Mouse (Mus musculus) CH12.LX (cell line): ENCODE results near the gene Psmd11. TPM values are rescaled to one million over a fixed set of nuclear protein-coding genes. Genes with fewer than 3 reads are reported as not detected.

ENCODE experiments used
- DNase-seq: peaks from one replicate; pipeline ENCODE4 v3.0.0-alpha.2; 2013; ENCODE audit errors: extremely low read depth
- H3K27ac ChIP-seq: 2 replicates; pipeline ENCODE4 v1.5.1; 2012; ENCODE audit warnings: low read depth, mild to moderate bottlenecking, control low read depth, moderate library complexity; ENCODE audit not compliant: insufficient read depth
- H3K27me3 ChIP-seq: replicated peaks from 2 replicates; pipeline ENCODE3; 2012; ENCODE audit warnings: inconsistent platforms
- H3K36me3 ChIP-seq, 2 experiments: replicated peaks in 1 of 2; 2 replicates each; pipeline versions ENCODE3 to v1.6.1; 2012; ENCODE audit warnings: inconsistent platforms in 1 of 2, low read length in 1 of 2, mild to moderate bottlenecking in 1 of 2, mixed read lengths in 1 of 2, moderate library complexity in 1 of 2; ENCODE audit not compliant: control insufficient read depth in 1 of 2, insufficient read depth in 1 of 2
- H3K4me1 ChIP-seq, 2 experiments: 2 replicates each; pipeline ENCODE4 v1.6.1; 2012; ENCODE audit warnings: inconsistent platforms in 1 of 2, moderate library complexity in 1 of 2; ENCODE audit not compliant: insufficient read depth in 2 of 2, control insufficient read depth in 1 of 2
- H3K4me2 ChIP-seq: 2 replicates; pipeline ENCODE4 v1.6.1; 2012; ENCODE audit warnings: low read depth, mild to moderate bottlenecking, control low read depth; ENCODE audit not compliant: poor library complexity, insufficient read depth, severe bottlenecking
- H3K4me3 ChIP-seq, 3 experiments: fragments of 150-350 bp in 1 of 3; sonication (generic) in 1 of 3; replicated peaks in 1 of 3; 2 replicates each; pipeline versions ENCODE3 to v1.5.1; 2011 to 2012; ENCODE audit warnings: low read depth in 2 of 3, low read length in 2 of 3, mild to moderate bottlenecking in 2 of 3, moderate library complexity in 2 of 3, control low read depth in 1 of 3, improper control_type of control experiment in 1 of 3, inconsistent platforms in 1 of 3, mixed read lengths in 1 of 3; ENCODE audit not compliant: poor library complexity in 1 of 3
- H3K79me2 ChIP-seq: replicated peaks from 2 replicates; pipeline ENCODE4 v1.6.1; 2012; ENCODE audit warnings: mild to moderate bottlenecking, moderate library complexity; ENCODE audit not compliant: control insufficient read depth, poor library complexity, insufficient read depth, severe bottlenecking; ENCODE audit errors: extremely low read depth
- H3K9ac ChIP-seq: 2 replicates; pipeline ENCODE4 v1.6.1; 2012; ENCODE audit warnings: low read depth, mild to moderate bottlenecking, control low read depth, moderate library complexity; ENCODE audit not compliant: insufficient read depth
- H3K9me3 ChIP-seq: replicated peaks from 2 replicates; pipeline ENCODE3; 2012; ENCODE audit warnings: low read length, inconsistent platforms, mixed read lengths
- BHLHE40 ChIP-seq: IDR thresholded peaks from 2 replicates; pipeline ENCODE4 v1.6.1; 2011; ENCODE audit warnings: mild to moderate bottlenecking, low read depth, low read length, improper control_type of control experiment
- CHD2 ChIP-seq: IDR thresholded peaks from 2 replicates; pipeline ENCODE4 v1.6.1; 2011; ENCODE audit warnings: low read length, improper control_type of control experiment
- CTCF ChIP-seq, 2 experiments: IDR thresholded peaks in 1 of 2; conservative IDR thresholded peaks in 1 of 2; 2 replicates each; pipeline ENCODE4 v1.5.1; 2011 to 2012; ENCODE audit warnings: low read depth in 2 of 2, low read length in 2 of 2, improper control_type of control experiment in 1 of 2, inconsistent platforms in 1 of 2, mild to moderate bottlenecking in 1 of 2, moderate library complexity in 1 of 2
- ELF1 ChIP-seq: IDR thresholded peaks from 2 replicates; pipeline ENCODE4 v1.6.1; 2014; ENCODE audit warnings: low read depth, mild to moderate bottlenecking, inconsistent platforms, low read length, improper control_type of control experiment
- ETS1 ChIP-seq: conservative IDR thresholded peaks from 2 replicates; pipeline ENCODE4 v1.6.1; 2012; ENCODE audit warnings: low read depth, mild to moderate bottlenecking, inconsistent platforms, low read length, improper control_type of control experiment, moderate library complexity
- GABPA ChIP-seq: IDR thresholded peaks from 2 replicates; pipeline ENCODE4 v1.6.1; 2012; ENCODE audit warnings: low read depth, low read length, improper control_type of control experiment, inconsistent platforms; ENCODE audit not compliant: insufficient replicate concordance
- HCFC1 ChIP-seq: IDR thresholded peaks from 2 replicates; pipeline ENCODE4 v1.6.1; 2012; ENCODE audit warnings: low read depth, mild to moderate bottlenecking, inconsistent platforms, low read length, improper control_type of control experiment
- IRF4 ChIP-seq: IDR thresholded peaks from 2 replicates; pipeline ENCODE4 v1.6.1; 2014; ENCODE audit warnings: low read depth, mild to moderate bottlenecking, inconsistent platforms, low read length, improper control_type of control experiment
- JUN ChIP-seq: IDR thresholded peaks from 2 replicates; pipeline ENCODE4 v1.6.1; 2011; ENCODE audit warnings: low read depth, mild to moderate bottlenecking, low read length, improper control_type of control experiment, moderate library complexity; ENCODE audit not compliant: insufficient read depth
- JUND ChIP-seq: conservative IDR thresholded peaks from 2 replicates; pipeline ENCODE4 v1.6.1; 2011; ENCODE audit warnings: low read depth, low read length, improper control_type of control experiment
- MAFK ChIP-seq: IDR thresholded peaks from 2 replicates; pipeline ENCODE4 v1.6.1; 2011; ENCODE audit warnings: low read length, improper control_type of control experiment; ENCODE audit not compliant: insufficient replicate concordance
- MAX ChIP-seq: IDR thresholded peaks from 2 replicates; pipeline ENCODE4 v1.6.1; 2011; ENCODE audit warnings: low read length, improper control_type of control experiment
- MAZ ChIP-seq: IDR thresholded peaks from 2 replicates; pipeline ENCODE4 v1.6.1; 2012; ENCODE audit warnings: low read depth, mild to moderate bottlenecking, inconsistent platforms, low read length, improper control_type of control experiment, moderate library complexity
- MEF2A ChIP-seq: IDR thresholded peaks from 2 replicates; pipeline ENCODE4 v1.6.1; 2014; ENCODE audit warnings: low read depth, mild to moderate bottlenecking, inconsistent platforms, low read length, improper control_type of control experiment, borderline replicate concordance
- MXI1 ChIP-seq: IDR thresholded peaks from 2 replicates; pipeline ENCODE4 v1.6.1; 2011; ENCODE audit warnings: mild to moderate bottlenecking, low read depth, low read length, improper control_type of control experiment
- MYC ChIP-seq: IDR thresholded peaks from 2 replicates; pipeline ENCODE4 v1.6.1; 2011; ENCODE audit warnings: low read depth, mild to moderate bottlenecking, improper control_type of control experiment, low read length
- NELFE ChIP-seq: IDR thresholded peaks from 2 replicates; pipeline ENCODE4 v1.6.1; 2011; ENCODE audit warnings: low read depth, low read length, improper control_type of control experiment
- NRF1 ChIP-seq: IDR thresholded peaks from 2 replicates; pipeline ENCODE4 v1.6.1; 2014; ENCODE audit warnings: low read depth, mild to moderate bottlenecking, inconsistent platforms, low read length, improper control_type of control experiment, moderate library complexity
- POLR2A ChIP-seq: IDR thresholded peaks from 2 replicates; pipeline ENCODE4 v1.6.1; 2011; ENCODE audit warnings: low read depth, mild to moderate bottlenecking, improper control_type of control experiment, low read length
- POLR2AphosphoS2 ChIP-seq: IDR thresholded peaks from 2 replicates; pipeline ENCODE4 v1.6.1; 2011; ENCODE audit warnings: low read depth, low read length, improper control_type of control experiment
- RCOR1 ChIP-seq: conservative IDR thresholded peaks from 2 replicates; pipeline ENCODE4 v1.6.1; 2012; ENCODE audit warnings: low read depth, mild to moderate bottlenecking, inconsistent platforms, low read length, improper control_type of control experiment
- SIN3A ChIP-seq: IDR thresholded peaks from 2 replicates; pipeline ENCODE4 v1.6.1; 2012; ENCODE audit warnings: low read length, improper control_type of control experiment, inconsistent platforms
- SMC3 ChIP-seq: IDR thresholded peaks from 2 replicates; pipeline ENCODE4 v1.6.1; 2011; ENCODE audit warnings: low read depth, low read length, improper control_type of control experiment
- TCF12 ChIP-seq: IDR thresholded peaks from 2 replicates; pipeline ENCODE4 v1.6.1; 2014; ENCODE audit warnings: low read depth, mild to moderate bottlenecking, inconsistent platforms, low read length, improper control_type of control experiment
- UBTF ChIP-seq: IDR thresholded peaks from 2 replicates; pipeline ENCODE4 v1.6.1; 2012; ENCODE audit warnings: low read depth, mild to moderate bottlenecking, inconsistent platforms, low read length, improper control_type of control experiment, moderate library complexity
- USF1 ChIP-seq: IDR thresholded peaks from 2 replicates; pipeline ENCODE4 v1.6.1; 2014; ENCODE audit warnings: low read depth, mild to moderate bottlenecking, inconsistent platforms, low read length, improper control_type of control experiment
- USF2 ChIP-seq: conservative IDR thresholded peaks from 2 replicates; pipeline ENCODE4 v1.6.1; 2011; ENCODE audit warnings: low read depth, low read length, improper control_type of control experiment
- ZMIZ1 ChIP-seq: IDR thresholded peaks from 2 replicates; pipeline ENCODE4 v1.6.1; 2012; ENCODE audit warnings: low read depth, mild to moderate bottlenecking, inconsistent platforms, low read length, improper control_type of control experiment
- ZNF384 ChIP-seq: IDR thresholded peaks from 2 replicates; pipeline ENCODE4 v1.6.1; 2012; ENCODE audit warnings: low read depth, low read length, improper control_type of control experiment, inconsistent platforms
- dilution Hi-C: fragments of 300-500 bp; cut with MboI; formaldehyde crosslinking; loops from 2 replicates; pipeline ENCODE4 v1.14.3; 2020; ENCODE audit warnings: low sequenced_read_pairs; ENCODE audit not compliant: extremely low pct_unique_long_range_greater_than_20kb, extremely low pct_ligation_motif_present
- in situ Hi-C: fragments of 300-500 bp; cut with MboI; formaldehyde crosslinking; loops from 3 replicates; pipeline ENCODE4 v1.14.3; 2019; ENCODE audit warnings: low sequenced_read_pairs, low pct_ligation_motif_present, low pct_unique_long_range_greater_than_20kb, mixed read lengths
- polyA plus RNA-seq: library from polyadenylated mRNA; unstranded; fragments of >175 nt; gene quantifications from 2 replicates; pipeline ENCODE4 v1.2.1, GENCODE M21; 2012; ENCODE audit warnings: low read depth; ENCODE audit not compliant: insufficient read length
- total RNA-seq, 2 experiments: library from RNA; depleted of rRNA; stranded (reverse); fragments of 300-350 nt in 1 of 2; fragments of >200 nt in 1 of 2; gene quantifications; 2 replicates each; pipeline ENCODE4 v1.2.3; 2012 to 2014

Gene Psmd11
- total and polyA plus RNA-seq, 3 experiments: 116 to 191 (median 141) TPM

DNA sequence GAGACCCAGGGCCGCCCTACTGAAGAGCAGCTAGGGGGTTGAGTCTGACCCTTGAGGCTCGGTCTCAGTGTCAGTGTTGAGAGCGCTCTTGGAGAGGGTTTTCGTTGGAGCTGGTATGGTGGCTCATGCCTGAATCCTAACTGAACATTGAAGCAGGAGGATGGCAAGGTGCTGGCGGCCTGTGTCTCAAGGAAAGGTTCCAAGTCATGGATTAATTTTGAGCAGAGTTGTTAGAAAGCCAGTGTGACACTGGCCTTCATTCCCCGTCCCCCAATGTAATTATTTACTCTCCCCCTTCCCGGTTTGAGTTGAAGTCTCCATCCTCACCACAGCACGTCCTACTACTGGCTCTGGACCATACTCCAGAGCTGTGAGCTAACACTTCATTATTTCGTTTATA, 47.1 kb downstream of the Psmd11 start:
- H3K9me3 ChIP-seq: no peaks in the 10 kb centered on the region
- dilution Hi-C loops (no loop called here), in situ Hi-C loops (loop anchor here (5.0 kb wide), 2 partner anchors 82 to 187 kb away; no protein-coding TSS in a partner anchor)
- DNase-seq: no peak
- H3K36me3 ChIP-seq: peaks cover 25 to 74% of the 10 kb centered on the region in 2 experiments
- H3K27me3 ChIP-seq: no peaks in the 10 kb centered on the region
- no peak overlapping the region for H3K9ac ChIP-seq
- H3K4me2 ChIP-seq: no peak overlapping the region
- TF ChIP-seq JUND: no peak
- TF ChIP-seq POLR2A: peak; percentile 9; the same call in 1 of the 2 replicates
- no peak overlapping the region for H3K27ac ChIP-seq
- peaks cover 15 to 54% of the 10 kb centered on the region in 2 experiments for H3K4me1 ChIP-seq
- H3K4me3 ChIP-seq: no peak overlapping the region
- peaks cover 26% of the 10 kb centered on the region for H3K79me2 ChIP-seq

DNA sequence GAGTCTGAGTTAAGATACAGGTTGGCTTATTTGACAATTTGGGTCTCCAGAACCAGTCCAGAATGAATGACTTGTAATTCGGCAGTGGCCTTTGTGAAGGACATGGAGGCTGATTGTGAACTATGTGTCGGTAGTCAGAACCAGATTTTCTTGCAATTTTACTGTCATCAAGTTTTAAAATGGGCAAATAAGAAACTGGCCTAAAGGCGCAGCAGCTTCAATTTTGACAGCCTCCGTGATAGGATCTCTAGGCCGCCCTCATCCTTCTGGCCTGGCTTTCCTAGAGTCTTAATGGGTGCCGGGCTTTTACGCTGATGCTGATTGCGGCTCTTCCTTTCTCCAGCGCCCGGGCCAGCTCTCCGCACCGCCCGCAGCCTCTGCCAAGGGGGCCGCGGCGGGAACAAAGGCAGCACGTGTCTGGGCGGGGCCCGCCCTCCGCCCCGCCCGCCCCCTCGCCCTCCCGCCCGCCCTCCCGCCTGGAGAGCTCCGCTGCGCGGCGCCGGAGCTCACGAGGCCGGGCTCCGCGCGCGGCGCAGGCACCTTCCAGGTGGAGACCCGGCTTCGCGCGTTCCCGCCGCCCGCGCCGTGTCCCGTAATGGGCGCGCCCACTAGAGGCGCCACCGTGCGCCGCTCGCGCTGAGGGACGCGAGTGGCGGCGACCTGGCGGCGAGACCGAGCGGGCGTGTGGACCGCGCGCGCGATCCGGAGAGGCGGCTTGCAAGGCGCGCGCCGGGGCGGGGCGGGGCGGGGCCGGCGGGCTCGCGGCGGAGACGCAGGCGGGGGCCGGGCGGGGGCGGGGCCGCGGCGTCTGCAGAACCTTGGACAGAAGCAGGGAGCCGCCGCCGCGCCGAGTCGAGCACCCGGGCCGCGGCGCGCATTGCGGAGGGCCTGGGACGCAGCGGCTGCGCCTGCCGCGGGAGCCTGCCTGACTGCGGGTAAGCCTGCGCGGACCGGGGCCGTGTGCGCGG, 48.1 kb downstream of the Psmd11 start, which contains the start of gene Cdk5r1:
Gene Cdk5r1, plus strand, starts transcription at position 802 of the 968 bp plus-strand sequence.
- H3K27me3 ChIP-seq: no peaks in the 10 kb centered on the region
- peak within 1 kb of the TSS; percentile 54 for H3K4me2 ChIP-seq
- in situ Hi-C loops: loop anchor here (5.0 kb wide), 2 partner anchors 81 to 186 kb away; no protein-coding TSS in a partner anchor
- H3K27ac ChIP-seq: peak within 1 kb of the TSS; percentile 54; the same call in 1 of the 2 replicates
- peak within 1 kb of the TSS; percentile 74 to 87 (median 81) for H3K4me3 ChIP-seq
- peaks cover 15 to 61% of the 10 kb centered on the region in 2 experiments for H3K4me1 ChIP-seq
- no peaks in the 10 kb centered on the region for H3K9me3 ChIP-seq
- H3K79me2 ChIP-seq: peaks cover 26% of the 10 kb centered on the region
- peak; percentile 85 for DNase-seq
- H3K36me3 ChIP-seq: peaks cover 23 to 75% of the 10 kb centered on the region in 2 experiments
- peak within 1 kb of the TSS; percentile 39 for H3K9ac ChIP-seq
- dilution Hi-C loops: no loop called here
- TF ChIP-seq MEF2A (peak; percentile 45; the same call in 1 of the 2 replicates), MXI1 (peak; percentile 82), CHD2 (no peak), SMC3 (peak; percentile 3; the same call in 1 of the 2 replicates), USF1 (peak; percentile 43), ETS1 (no peak), BHLHE40 (peak; percentile 93), NRF1 (peak; percentile 16; the same call in 1 of the 2 replicates), MAX (peak; percentile 75; the same call in 1 of the 2 replicates), JUN (no peak), RCOR1 (no peak), CTCF (conservative IDR thresholded peaks at IDR 0.05 in 1 of 2, IDR thresholded peaks at IDR 0.05 in 1 of 2; ENCODE audit: low read depth in 2 of 2, low read length in 2 of 2) (peak in 1 of 2 experiments; percentile 56; a peak in 2 of 4 replicates), ZNF384 (no peak), POLR2A (peak; percentile 71; the same call in 1 of the 2 replicates), HCFC1 (no peak), MYC (peak; percentile 42; the same call in 1 of the 2 replicates), ZMIZ1 (peak; percentile 64), GABPA (no peak), IRF4 (0 out of 2 replicates have a peak, but pooled peaks have one; percentile 24), UBTF (peak; percentile 95), MAZ (no peak), SIN3A (0 out of 2 replicates have a peak, but pooled peaks have one; percentile 52), TCF12 (peak; percentile 43), JUND (no peak), NELFE (peak; percentile 69), ELF1 (no peak), POLR2AphosphoS2 (peak; percentile 57; the same call in 1 of the 2 replicates), USF2 (no peak), MAFK (no peak)
